Mouse (Mus musculus) liver, embryonic 14.5 days (tissue): ENCODE data around the gene Ikzf1.

ENCODE experiments used
- CTCF ChIP-seq: IDR thresholded peaks from 2 replicates; pipeline ENCODE4 v1.5.1; 2016; ENCODE audit warnings: antibody characterized with exemption, low read depth, control low read depth
- EP300 ChIP-seq: IDR thresholded peaks from 2 replicates; pipeline ENCODE4 v1.6.1; 2016; ENCODE audit warnings: antibody characterized with exemption, low read depth

DNA sequence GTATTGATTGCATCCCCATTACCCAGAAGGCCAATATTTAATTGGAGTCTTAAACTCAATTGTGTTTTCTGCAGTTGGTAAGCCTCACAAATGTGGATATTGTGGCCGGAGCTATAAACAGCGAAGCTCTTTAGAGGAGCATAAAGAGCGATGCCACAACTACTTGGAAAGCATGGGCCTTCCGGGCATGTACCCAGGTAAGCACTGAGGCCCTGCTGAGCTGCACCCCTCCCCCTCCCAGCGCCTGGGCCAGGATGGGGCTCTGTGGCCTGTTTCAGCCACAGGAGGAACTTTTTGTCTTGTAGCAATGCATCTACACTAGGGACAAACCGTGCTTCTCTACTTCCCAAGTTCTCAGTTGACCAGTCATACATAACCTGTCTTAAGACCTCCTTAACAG, 73.3 kb downstream of the Ikzf1 start:
- no peak for TF ChIP-seq CTCF
- no peak for TF ChIP-seq EP300
